Mouse (Mus musculus): ENCODE data around the gene Gm10406.
"Not testable (repeated sequence)": the region's sequence is repeated elsewhere in the genome, so short reads cannot be mapped to it uniquely, and the experiment has no call there.

The Gm10406 gene

GRCm38 (mm10) chr14:7026781-7027749 lies at the start of gene Gm10406:
Gm10406 (minus strand) TSS chr14:7027449.
- peak; percentile 20 for DNase-seq

- DNase-seq = not testable (repeated sequence)
Observed at GRCm38 (mm10) chr14:7044870-7045269, 17.6 kb upstream of the Gm10406 start, which contains the start of gene Gm3685. Gm3685 (minus strand) TSS chr14:7044970.

DNA sequence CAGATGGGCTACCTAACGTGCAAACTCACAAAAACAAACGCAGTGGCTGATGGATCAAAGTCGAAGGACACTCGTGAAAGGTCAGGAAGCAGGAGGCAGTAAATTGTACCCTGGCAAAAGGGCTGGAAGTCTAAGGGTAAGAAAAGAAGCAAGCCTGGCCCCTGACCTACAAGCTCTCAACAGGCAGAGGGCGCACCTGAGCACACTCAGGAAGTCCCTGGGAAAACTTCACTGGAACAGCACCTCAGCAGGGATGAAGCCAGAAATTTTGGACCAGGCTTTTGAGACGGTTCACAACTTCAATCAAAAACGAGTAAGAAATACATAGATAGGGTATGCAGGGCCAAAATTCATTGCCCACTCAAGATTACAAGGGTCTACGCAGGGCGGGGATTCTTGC lies 975 bp downstream of the Gm10406 start:
- peak; percentile 4 for DNase-seq

- DNase-seq = not testable (repeated sequence)
Observed at GRCm38 (mm10) chr14:6973718-6974117, 53.5 kb downstream of the Gm10406 start, which contains the start of gene Gm6356. Gm6356 (minus strand) TSS chr14:6973818.
